Mouse (Mus musculus) left cerebral cortex, postnatal 14 days (tissue): Measurements from ENCODE around the gene Fam198b. TPM values are rescaled to one million over a fixed set of nuclear protein-coding genes. Genes with fewer than 3 reads are reported as not detected.
A peak's percentile ranks its signal among the peaks of the same experiment; 100 is the strongest.

Source experiments
- DNase-seq, 2 experiments: peaks; one replicate each; pipeline ENCODE4 v3.0.0; 2021 to 2022; ENCODE audit warnings: low spot score in 2 of 2, mixed read lengths in 1 of 2
- intact Hi-C: fragments of 180-260 bp; cut with DNase I; formaldehyde crosslinking; loops from one replicate; pipeline ENCODE4 v1.15.1; 2025
- total RNA-seq, 2 experiments: library from RNA; stranded (reverse); gene quantifications; 2 replicates each; pipeline ENCODE4 v1.2.3; 2021

Fam198b gene
- total RNA-seq, 2 experiments from 2014 or later = 13.8 to 16.4 TPM

GRCm38 (mm10) chr3:79881645-79882044 lies 2.7 kb upstream of the Fam198b start:
- intact Hi-C loops = loop anchor here (10.0 kb wide), 1 partner anchor 923 kb away; the partner anchor contains the start of gene Gria2
- no peak for DNase-seq

DNA sequence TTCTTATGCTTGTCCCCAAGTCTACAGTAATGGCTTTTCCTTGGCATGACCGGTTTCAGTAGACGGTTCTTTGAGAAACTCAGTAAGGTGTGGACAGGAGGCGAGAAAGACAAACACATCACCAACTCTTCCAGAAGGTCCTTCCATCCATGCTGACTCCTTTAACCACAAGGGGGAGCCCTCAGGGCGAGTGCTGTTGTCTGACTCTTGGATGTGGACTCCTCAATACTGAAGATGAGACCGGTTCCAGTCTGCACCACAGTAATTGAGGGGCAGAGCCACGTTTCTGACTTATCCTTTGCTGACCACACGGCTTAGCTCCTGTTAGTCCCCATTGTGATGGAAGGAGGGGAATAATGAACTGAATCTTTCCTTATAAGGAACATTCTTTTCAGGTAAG lies 1.2 kb upstream of the Fam198b start:
- DNase-seq = peak; percentile 53 to 75
- intact Hi-C loops = loop anchor here (1.0 to 10.0 kb wide), 2 partner anchors 175 to 922 kb away; partner anchors contain the start of gene Gria2

DNA sequence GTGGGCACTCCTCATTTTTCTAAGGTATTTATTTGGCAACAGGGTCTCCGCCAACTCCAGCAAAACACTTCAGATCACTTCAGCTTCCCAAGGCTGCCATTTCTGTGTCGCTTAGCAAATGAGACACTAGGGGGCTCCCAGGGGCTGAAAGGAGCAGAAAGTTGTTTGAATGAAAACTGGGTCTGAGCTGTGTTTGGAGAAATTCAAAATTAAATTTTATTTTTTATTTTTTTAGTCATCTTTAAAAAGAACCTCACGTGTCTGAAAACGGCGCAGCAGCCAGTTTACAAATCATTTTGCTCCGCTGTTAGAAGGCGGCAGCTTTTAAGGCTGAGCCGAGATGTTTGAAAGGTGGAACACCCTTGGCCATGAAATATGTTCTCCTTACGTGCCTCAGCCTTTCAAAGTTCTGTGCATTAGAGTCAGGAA lies 442 bp downstream of the Fam198b start:
- intact Hi-C loops = loop anchor here (10.0 kb wide), 1 partner anchor 920 kb away; the partner anchor contains the start of gene Gria2
- DNase-seq = peak; percentile 66 to 82

DNA sequence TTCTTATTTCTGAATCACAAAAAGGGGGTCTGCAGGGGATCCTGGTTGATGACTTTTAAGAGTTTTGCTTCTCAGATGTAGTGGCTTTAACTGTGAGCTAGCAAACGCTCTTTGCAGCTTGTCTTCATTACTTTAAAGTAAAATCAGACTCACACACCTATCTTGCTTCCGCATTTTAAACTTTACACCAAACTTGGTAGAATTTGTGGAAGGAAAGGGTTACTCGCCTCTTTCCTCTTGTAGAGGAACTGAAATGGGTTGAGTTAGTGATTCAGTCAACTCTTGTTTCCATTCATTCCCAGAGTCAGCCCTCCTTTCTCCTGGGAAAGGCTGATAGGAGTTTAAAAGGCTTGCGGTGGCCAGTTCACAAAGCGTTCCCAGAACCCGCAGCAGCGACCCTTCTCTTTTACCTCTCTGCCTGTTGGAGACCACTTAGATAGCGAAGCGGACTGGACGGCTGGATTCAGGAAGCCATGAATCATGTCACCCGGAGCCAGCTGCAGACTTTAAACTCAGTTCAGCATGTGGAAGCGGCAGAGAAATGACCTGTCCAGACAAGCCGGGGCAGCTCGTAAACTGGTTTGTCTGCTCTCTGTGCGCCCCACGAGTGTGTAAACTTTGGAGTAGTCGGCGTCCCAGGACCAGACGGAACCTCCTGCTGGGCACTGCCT lies 1.5 kb downstream of the Fam198b start:
- intact Hi-C loops = loop anchor here (10.0 kb wide), 1 partner anchor 919 kb away; the partner anchor contains the start of gene Gria2
- no peak for DNase-seq

DNA sequence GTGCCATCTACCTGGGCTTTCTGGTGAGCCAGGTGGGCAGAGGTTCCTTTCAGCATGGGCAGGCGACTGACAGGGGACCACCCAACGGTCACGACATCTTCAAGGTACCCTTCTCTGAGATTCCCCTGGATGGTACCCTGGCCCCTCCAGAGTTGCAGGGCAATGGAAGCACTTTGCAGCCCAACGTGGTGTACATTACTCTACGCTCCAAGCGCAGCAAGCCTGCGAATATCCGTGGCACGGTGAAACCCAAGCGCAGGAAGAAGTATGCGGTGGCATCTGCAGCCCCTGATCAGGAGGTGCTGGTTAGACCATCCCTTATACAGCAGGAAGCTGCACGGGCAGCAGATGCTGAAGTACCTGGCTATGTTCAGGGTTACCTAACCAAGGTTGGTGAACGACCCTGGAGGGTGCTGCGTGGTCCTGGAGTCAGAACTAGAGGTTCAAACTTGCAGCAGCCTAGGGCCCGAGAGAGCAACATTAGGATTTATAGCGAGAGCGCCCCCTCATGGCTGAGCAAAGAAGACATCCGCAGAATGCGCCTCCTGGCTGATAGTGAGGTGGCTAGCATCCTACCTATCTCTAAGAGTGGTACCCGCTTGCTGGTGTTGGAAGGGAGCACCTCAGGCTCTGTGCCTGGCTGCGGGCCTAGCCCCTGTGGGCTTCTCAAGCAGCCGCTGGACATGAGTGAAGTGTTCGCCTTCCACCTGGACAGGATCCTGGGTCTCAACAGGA lies 2.2 kb downstream of the Fam198b start:
- intact Hi-C loops = loop anchor here (10.0 kb wide), 1 partner anchor 918 kb away; the partner anchor contains the start of gene Gria2

GRCm38 (mm10) chr3:79887161-79887855 lies 3.0 kb downstream of the Fam198b start:
- DNase-seq = peak in 1 of 2 experiments; percentile 19
- intact Hi-C loops = loop anchor here (10.0 kb wide), 1 partner anchor 917 kb away; the partner anchor contains the start of gene Gria2

More for the DNA sequence above, 2.2 kb downstream of the Fam198b start:
- no peak for DNase-seq

DNA sequence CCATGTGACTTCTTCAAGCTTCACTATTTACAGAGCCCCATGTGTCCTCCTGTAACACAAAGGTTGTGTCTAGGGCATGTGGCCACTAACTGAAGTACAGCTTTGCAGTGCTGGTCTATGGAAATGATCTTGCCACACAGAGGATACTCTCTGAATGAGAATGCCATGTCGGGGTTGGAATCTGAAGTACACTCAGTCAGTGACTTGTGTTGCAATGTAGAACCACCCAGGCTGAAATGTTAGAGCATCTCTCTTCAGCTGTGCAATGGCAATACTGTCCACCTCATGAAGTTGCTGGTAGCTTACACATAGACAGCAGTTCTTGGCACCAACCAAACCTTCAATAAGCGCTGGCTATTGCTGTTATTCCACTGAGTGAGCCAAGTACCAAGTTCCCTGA lies 3.6 kb downstream of the Fam198b start:
- DNase-seq = no peak
- intact Hi-C loops = loop anchor here (10.0 kb wide), 1 partner anchor 917 kb away; the partner anchor contains the start of gene Gria2

DNA sequence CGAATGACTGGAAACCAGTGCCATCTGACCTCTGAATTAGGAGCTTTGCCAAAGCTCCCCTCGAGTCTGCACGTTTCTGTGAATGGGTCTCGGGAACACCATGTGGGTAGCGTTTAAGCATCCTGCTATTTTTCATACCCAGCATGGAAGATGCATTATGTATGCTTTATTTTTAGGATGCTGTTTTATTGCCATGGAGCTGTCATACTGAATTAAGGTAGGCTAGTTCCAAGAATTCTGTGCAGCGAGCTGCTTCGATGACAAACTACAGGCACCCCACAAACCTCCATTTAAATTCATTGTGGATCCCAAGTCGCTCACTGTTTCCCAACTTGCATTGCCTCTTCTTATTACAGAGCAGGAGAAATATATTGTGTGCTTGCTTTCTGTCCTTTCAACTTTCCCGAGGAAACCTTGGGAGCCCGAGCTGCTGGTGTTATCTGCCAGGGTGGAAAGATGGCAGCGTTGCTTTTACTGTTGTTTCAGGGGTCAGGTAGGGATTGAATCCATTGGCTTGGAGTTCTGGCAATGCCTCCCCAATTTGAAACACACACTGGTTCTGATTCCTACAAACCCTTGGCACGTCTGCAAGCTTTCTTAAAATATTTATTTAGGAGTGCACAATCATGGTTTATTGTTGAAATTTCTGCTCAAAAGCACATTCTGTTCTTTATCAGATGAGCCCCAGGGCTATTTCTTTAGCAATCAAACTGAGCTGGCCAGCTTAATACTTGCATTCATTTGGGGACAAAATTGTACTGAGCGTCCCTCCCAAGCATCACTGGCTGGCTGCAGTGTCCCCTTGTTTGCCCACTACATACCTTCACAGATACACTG lies 13.4 kb downstream of the Fam198b start:
- DNase-seq = peak in 1 of 2 experiments; percentile 78
- intact Hi-C loops = no loop called here

DNA sequence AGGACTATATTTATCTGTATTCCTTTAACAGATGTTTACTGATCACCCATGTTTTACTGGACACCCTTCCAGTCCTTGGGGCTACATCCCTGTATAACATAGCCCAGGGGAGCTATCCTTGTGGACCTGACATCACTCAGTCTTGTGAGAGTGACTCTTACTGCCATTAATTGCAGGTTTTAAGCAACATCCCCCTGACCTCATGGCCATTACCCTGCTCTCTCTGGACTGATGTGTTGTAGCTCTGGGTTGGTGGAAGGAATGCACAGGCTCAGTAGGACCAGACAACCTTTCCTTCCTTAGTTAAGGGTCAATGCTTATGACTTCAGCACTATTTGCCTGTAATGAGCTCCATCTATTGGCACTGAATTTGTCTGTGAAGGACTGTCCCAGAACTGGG lies 14.2 kb downstream of the Fam198b start:
- no peak for DNase-seq
- intact Hi-C loops = no loop called here

GRCm38 (mm10) chr3:79899906-79900305 lies 15.6 kb downstream of the Fam198b start:
- DNase-seq = no peak
- intact Hi-C loops = no loop called here

DNA sequence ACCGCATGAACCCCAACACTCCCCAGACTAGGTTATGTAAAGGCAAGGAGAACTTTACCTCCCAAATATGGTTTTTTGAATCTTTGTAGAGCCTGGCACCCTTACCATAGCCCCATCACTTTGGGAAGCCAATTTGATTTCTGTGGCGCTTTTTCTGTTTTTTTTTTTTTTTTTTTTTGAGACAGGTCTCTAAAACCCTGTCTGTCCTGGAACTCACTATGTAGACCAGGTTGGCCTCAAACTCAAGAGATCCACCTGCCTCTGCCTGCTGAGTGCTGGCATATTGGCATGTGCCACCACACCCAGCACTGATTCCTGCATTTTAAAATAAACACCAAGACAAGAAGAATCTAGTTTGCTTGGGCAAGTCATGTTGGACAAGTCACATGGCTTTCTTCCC lies 16.2 kb downstream of the Fam198b start:
- intact Hi-C loops = no loop called here
- DNase-seq = no peak

- intact Hi-C loops = no loop called here
- DNase-seq = no peak
Observed at GRCm38 (mm10) chr3:79901321-79901720, 17.0 kb downstream of the Fam198b start.

- intact Hi-C loops = no loop called here
- DNase-seq = no peak
Observed at GRCm38 (mm10) chr3:79901734-79902133, 17.4 kb downstream of the Fam198b start.

- DNase-seq = no peak
- intact Hi-C loops = no loop called here
Observed at GRCm38 (mm10) chr3:79903803-79904202, 19.5 kb downstream of the Fam198b start.

- intact Hi-C loops = no loop called here
Observed at GRCm38 (mm10) chr3:79904238-79904757, 20.0 kb downstream of the Fam198b start.

GRCm38 (mm10) chr3:79905397-79905796 lies 21.1 kb downstream of the Fam198b start:
- intact Hi-C loops = no loop called here
- no peak for DNase-seq

More at GRCm38 (mm10) chr3:79904238-79904757, 20.0 kb downstream of the Fam198b start:
- no peak for DNase-seq

GRCm38 (mm10) chr3:79906250-79907045 lies 22.1 kb downstream of the Fam198b start:
- DNase-seq = no peak
- intact Hi-C loops = no loop called here

DNA sequence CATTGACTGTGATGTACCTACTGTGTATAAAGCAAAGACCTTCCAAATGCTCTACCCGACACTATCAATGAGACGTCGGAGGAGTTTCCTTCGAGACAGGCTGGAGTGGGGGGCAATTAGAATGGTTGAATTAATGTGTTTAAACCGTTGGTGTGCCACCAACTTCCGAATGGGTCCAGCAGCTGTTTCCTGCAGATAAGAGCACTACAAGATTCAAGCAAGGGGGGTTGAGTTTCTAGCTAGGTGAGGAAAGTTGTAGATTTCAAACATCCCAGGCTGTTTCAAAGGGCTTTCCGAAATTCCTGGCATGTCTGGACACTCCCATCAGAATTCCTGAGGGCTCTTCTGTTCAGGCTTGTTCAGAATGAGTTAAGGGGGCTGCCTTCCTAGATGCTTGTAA lies 22.9 kb downstream of the Fam198b start:
- no peak for DNase-seq
- intact Hi-C loops = no loop called here
